Mouse (Mus musculus) midbrain, embryonic 15.5 days (tissue): ENCODE measurements around the gene Siva1. TPM values are rescaled to one million over a fixed set of nuclear protein-coding genes. Genes with fewer than 3 reads are reported as not detected.

Experiments
- ATAC-seq: fragments of 200-750 bp; cut with Nextera tagmentation; replicated peaks from 2 replicates; pipeline ENCODE4 v1.8.0; 2017; ENCODE audit warnings: moderate TSS enrichment
- H3K27ac ChIP-seq: fragments of 300-500 bp; sonication (generic); 2 replicates; pipeline ENCODE4 v1.5.1; 2015; ENCODE audit warnings: mild to moderate bottlenecking, inconsistent platforms
- H3K27me3 ChIP-seq: fragments of 300-500 bp; sonication (generic); replicated peaks from 2 replicates; pipeline ENCODE4 v1.6.1; 2015; ENCODE audit warnings: inconsistent platforms
- H3K36me3 ChIP-seq: fragments of 300-500 bp; sonication (generic); replicated peaks from 2 replicates; pipeline ENCODE4 v1.6.1; 2015; ENCODE audit warnings: inconsistent platforms
- H3K4me1 ChIP-seq: fragments of 300-500 bp; sonication (generic); 2 replicates; pipeline ENCODE4 v1.6.1; 2015; ENCODE audit warnings: inconsistent platforms
- H3K4me2 ChIP-seq: fragments of 300-500 bp; sonication (generic); 2 replicates; pipeline ENCODE4 v1.6.1; 2015; ENCODE audit warnings: inconsistent platforms, mild to moderate bottlenecking, moderate library complexity
- H3K4me3 ChIP-seq: fragments of 300-500 bp; sonication (generic); 2 replicates; pipeline ENCODE4 v1.5.1; 2015; ENCODE audit warnings: mild to moderate bottlenecking, inconsistent platforms
- H3K9ac ChIP-seq: fragments of 300-500 bp; sonication (generic); 2 replicates; pipeline ENCODE4 v1.6.1; 2015; ENCODE audit warnings: mild to moderate bottlenecking, inconsistent platforms
- H3K9me3 ChIP-seq: fragments of 300-500 bp; sonication (generic); 2 replicates; pipeline ENCODE4 v1.6.1; 2016; ENCODE audit warnings: inconsistent platforms
- WGBS: fragments of 180-500 bp; shearing (Covaris S2); methylation state at CpG from one replicate; pipeline ENCODE4 v1.1.7; 2015; ENCODE audit warnings: mixed read lengths; 5-methylcytosine and 5-hydroxymethylcytosine counted together
- polyA plus RNA-seq: library from polyadenylated mRNA; unstranded; fragments of >200 nt; fragmentation: Nextera tagmentation; extraction: Ambion mirVana; gene quantifications from 2 replicates; pipeline ENCODE4 v1.2.1, GENCODE M21; 2015

Siva1 gene
- polyA plus RNA-seq, 1 experiment from 2014 or later, result 51.2 TPM

DNA sequence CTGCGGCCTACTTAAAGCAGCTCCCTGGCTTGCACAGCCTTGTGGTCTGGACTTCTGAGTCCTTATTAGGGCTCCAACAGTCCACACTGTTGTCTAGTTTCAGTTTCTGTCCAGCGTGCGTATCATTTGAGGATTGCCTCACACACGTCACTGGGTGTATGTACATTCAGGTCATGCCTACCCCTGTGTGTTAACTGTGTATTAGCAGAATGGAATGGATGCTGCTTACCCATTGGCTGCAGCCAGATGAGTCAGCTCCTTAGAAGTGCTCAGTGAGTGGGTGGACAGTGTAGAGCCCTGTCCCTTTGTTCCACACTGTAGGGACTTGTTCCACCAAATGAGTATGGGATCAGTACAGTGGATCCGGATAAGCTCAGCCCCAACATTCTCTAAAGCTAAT, 3.6 kb downstream of the Siva1 start:
- WGBS, result 93% methylated on average over 5 of the region's 5 CpGs
- Histone ChIP-seq H3K4me1 (peaks cover 23% of the 10 kb centered on the region), H3K9me3 (no peaks in the 10 kb centered on the region), H3K4me3 (no peak overlapping the region), H3K27me3 (no peaks in the 10 kb centered on the region), H3K36me3 (peaks cover 11% of the 10 kb centered on the region; the same call in 1 of the 2 replicates), H3K9ac (no peak overlapping the region), H3K27ac (no peak overlapping the region), H3K4me2 (no peak overlapping the region)
- ATAC-seq, result no peak

DNA sequence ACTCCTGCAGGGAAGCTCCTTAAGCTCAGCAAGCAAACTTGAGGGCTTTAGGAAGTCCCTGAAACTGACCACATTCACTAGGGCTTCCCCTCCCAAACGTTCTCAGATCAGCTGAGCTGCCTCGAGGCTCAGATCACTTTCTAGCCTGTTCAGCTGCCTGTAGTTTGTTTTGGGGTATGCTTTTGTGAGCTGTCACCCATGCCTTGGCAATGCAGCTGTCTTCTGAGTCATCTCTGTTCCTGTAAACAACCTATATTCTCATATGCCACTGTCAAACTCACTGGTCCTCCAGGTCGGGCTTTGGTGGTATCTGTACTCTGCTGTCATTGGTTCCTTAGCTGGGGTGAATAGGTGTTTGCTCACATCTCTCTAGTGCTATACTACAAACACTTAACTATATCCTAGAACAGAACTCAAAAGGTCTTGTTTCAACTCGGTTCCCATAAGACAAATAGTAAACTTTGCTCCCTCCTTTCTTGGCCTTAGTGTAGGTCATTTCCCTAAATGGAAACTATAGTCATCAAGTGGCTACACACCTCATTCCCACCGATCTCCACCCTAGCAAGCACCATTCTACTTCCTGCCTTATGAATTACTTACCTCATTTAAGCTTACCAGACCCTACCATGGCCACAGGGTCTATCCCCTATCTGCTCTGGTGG, 7.4 kb downstream of the Siva1 start:
- Histone ChIP-seq H3K9me3 (no peaks in the 10 kb centered on the region), H3K4me2 (no peak overlapping the region), H3K4me1 (peaks cover 4% of the 10 kb centered on the region; the same call in 1 of the 2 replicates), H3K4me3 (no peak overlapping the region), H3K36me3 (peaks cover 26% of the 10 kb centered on the region), H3K9ac (no peak overlapping the region), H3K27me3 (no peaks in the 10 kb centered on the region), H3K27ac (no peak overlapping the region)
- ATAC-seq, result no peak
- WGBS, result 79% methylated on average over 5 of the region's 5 CpGs

GRCm38 (mm10) chr12:112653157-112653824, 8.8 kb downstream of the Siva1 start:
- ATAC-seq, result peak; percentile 45
- no peak overlapping the region for H3K27ac ChIP-seq
- WGBS, result 49% methylated on average over 7 of the region's 7 CpGs

DNA sequence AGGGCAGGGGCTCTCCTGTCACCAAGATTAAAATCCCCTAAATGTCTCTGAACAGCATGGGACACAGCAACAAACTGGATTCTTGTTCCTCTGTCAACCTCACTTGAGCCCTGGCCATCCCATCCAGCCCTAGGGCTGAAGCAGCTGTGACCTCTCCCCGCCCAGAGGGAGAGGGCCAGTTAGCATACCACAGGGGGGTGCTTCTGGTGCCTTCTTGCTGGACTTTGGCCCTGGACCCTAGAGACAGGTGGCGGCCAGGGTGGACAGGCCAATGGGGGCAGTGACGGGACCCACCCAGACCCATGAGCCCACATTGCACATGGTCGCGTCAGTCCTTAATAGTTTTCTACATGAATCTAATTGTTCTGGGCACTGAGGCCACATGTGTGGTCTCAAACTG, 9.6 kb downstream of the Siva1 start:
- no peaks in the 10 kb centered on the region for H3K27me3 ChIP-seq
- no peaks in the 10 kb centered on the region for H3K9me3 ChIP-seq
- no peak overlapping the region for H3K4me2 ChIP-seq
- 87% methylated on average over 5 of the region's 5 CpGs for WGBS
- H3K9ac ChIP-seq, result no peak overlapping the region
- no peak for ATAC-seq
- H3K27ac ChIP-seq, result no peak overlapping the region
- H3K36me3 ChIP-seq, result peaks cover 42% of the 10 kb centered on the region
- H3K4me3 ChIP-seq, result no peak overlapping the region
- 0 out of 2 replicates have a peak, but pooled peaks cover 4% of the 10 kb centered on the region for H3K4me1 ChIP-seq

More at GRCm38 (mm10) chr12:112653157-112653824, 8.8 kb downstream of the Siva1 start:
- Histone ChIP-seq H3K4me1 (0 out of 2 replicates have a peak, but pooled peaks cover 4% of the 10 kb centered on the region), H3K4me3 (no peak overlapping the region), H3K9me3 (no peaks in the 10 kb centered on the region), H3K9ac (no peak overlapping the region), H3K27me3 (no peaks in the 10 kb centered on the region), H3K4me2 (no peak overlapping the region), H3K36me3 (peaks cover 38% of the 10 kb centered on the region)

DNA sequence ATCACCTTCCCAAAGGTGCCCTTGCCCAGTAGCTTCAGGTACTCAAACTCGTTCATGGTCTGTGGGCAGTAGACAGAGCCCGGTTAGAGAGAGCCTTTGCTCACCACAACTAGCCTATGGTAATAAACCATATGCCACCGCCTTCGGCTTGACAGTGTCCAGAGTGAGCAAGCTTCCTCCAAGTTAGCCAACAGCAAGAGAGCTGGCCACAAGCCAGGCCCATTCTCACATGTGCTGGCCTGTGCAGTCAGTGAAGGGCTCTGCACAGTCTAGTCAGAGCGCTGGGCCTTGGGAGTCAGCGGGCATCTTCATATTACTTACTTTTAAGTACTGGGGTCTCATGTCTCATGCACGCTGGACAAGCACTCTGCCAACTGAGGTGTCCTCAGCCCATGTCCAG, 14.1 kb downstream of the Siva1 start:
- Histone ChIP-seq H3K9ac (no peak overlapping the region), H3K27ac (no peak overlapping the region), H3K4me1 (peaks cover 35% of the 10 kb centered on the region), H3K9me3 (no peaks in the 10 kb centered on the region), H3K4me3 (no peak overlapping the region), H3K4me2 (no peak overlapping the region), H3K36me3 (peaks cover 40% of the 10 kb centered on the region), H3K27me3 (no peaks in the 10 kb centered on the region)
- 90% methylated on average over 7 of the region's 7 CpGs for WGBS
- ATAC-seq, result no peak

GRCm38 (mm10) chr12:112659109-112659508, 14.6 kb downstream of the Siva1 start:
- no peak for ATAC-seq
- H3K27me3 ChIP-seq, result no peaks in the 10 kb centered on the region
- no peak overlapping the region for H3K27ac ChIP-seq
- H3K9ac ChIP-seq, result no peak overlapping the region
- H3K9me3 ChIP-seq, result no peaks in the 10 kb centered on the region
- H3K4me2 ChIP-seq, result no peak overlapping the region
- H3K4me1 ChIP-seq, result peaks cover 40% of the 10 kb centered on the region
- 78% methylated on average over 6 of the region's 6 CpGs for WGBS
- peaks cover 40% of the 10 kb centered on the region for H3K36me3 ChIP-seq
- H3K4me3 ChIP-seq, result no peak overlapping the region

GRCm38 (mm10) chr12:112660576-112661326, 16.3 kb downstream of the Siva1 start:
- WGBS, result 32% methylated on average over 5 of the region's 5 CpGs
- no peak overlapping the region for H3K9ac ChIP-seq
- peaks cover 35% of the 10 kb centered on the region for H3K36me3 ChIP-seq
- no peaks in the 10 kb centered on the region for H3K27me3 ChIP-seq
- no peaks in the 10 kb centered on the region for H3K9me3 ChIP-seq
- peak; percentile 48 for ATAC-seq
- peaks cover 56% of the 10 kb centered on the region for H3K4me1 ChIP-seq
- H3K4me2 ChIP-seq, result no peak overlapping the region
- peak overlapping the region; percentile 64 for H3K27ac ChIP-seq
- H3K4me3 ChIP-seq, result no peak overlapping the region

GRCm38 (mm10) chr12:112661327-112661605, 16.8 kb downstream of the Siva1 start:
- no peaks in the 10 kb centered on the region for H3K9me3 ChIP-seq
- no peak overlapping the region for H3K9ac ChIP-seq
- peaks cover 61% of the 10 kb centered on the region for H3K4me1 ChIP-seq
- H3K4me3 ChIP-seq, result no peak overlapping the region
- ATAC-seq, result no peak
- WGBS, result 66% methylated on average over 3 of the region's 3 CpGs
- peaks cover 30% of the 10 kb centered on the region for H3K36me3 ChIP-seq
- H3K27ac ChIP-seq, result peak overlapping the region; percentile 64
- H3K27me3 ChIP-seq, result no peaks in the 10 kb centered on the region
- H3K4me2 ChIP-seq, result no peak overlapping the region

DNA sequence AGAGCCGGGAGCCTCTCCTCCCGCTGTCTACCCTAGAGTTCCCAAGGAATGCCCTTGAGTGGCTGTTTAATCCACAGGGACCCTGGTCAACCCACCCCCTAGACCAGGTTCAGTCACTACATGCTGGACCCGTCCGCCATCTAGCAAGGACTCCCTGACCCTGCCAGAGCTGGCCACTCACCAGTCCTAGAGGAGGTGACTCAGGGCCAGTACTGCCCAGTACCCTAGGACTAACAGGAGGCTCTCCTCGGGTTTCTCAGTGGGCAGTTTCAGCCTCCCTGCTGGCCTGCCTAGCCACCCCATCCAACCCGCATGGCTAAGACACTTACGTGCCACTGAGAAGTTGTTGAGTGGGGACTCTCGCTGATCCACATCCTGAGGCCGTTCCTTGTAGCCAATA, 17.4 kb downstream of the Siva1 start:
- H3K4me2 ChIP-seq, result no peak overlapping the region
- no peak overlapping the region for H3K4me3 ChIP-seq
- H3K27me3 ChIP-seq, result no peaks in the 10 kb centered on the region
- 79% methylated on average over 9 of the region's 9 CpGs for WGBS
- H3K9ac ChIP-seq, result no peak overlapping the region
- peak overlapping the region; percentile 64; the same call in 1 of the 2 replicates for H3K27ac ChIP-seq
- H3K36me3 ChIP-seq, result peaks cover 24% of the 10 kb centered on the region
- no peaks in the 10 kb centered on the region for H3K9me3 ChIP-seq
- no peak for ATAC-seq
- H3K4me1 ChIP-seq, result peaks cover 67% of the 10 kb centered on the region

GRCm38 (mm10) chr12:112663303-112663702, 18.8 kb downstream of the Siva1 start:
- Histone ChIP-seq H3K27ac (peak overlapping the region; percentile 74), H3K9ac (no peak overlapping the region), H3K4me3 (no peak overlapping the region), H3K4me2 (0 out of 2 replicates have a peak overlapping the region, but pooled peaks have one; percentile 6), H3K27me3 (no peaks in the 10 kb centered on the region), H3K9me3 (no peaks in the 10 kb centered on the region), H3K36me3 (peaks cover 12% of the 10 kb centered on the region), H3K4me1 (peaks cover 77% of the 10 kb centered on the region)
- no peak for ATAC-seq
- WGBS, result 63% methylated on average over 11 of the region's 11 CpGs

GRCm38 (mm10) chr12:112663716-112664115, 19.2 kb downstream of the Siva1 start:
- H3K27ac ChIP-seq, result peak overlapping the region; percentile 74
- peak overlapping the region; percentile 6; the same call in 1 of the 2 replicates for H3K4me2 ChIP-seq
- H3K9me3 ChIP-seq, result no peaks in the 10 kb centered on the region
- 31% methylated on average over 12 of the region's 12 CpGs for WGBS
- ATAC-seq, result peak; percentile 13
- no peak overlapping the region for H3K4me3 ChIP-seq
- no peak overlapping the region for H3K9ac ChIP-seq
- no peaks in the 10 kb centered on the region for H3K27me3 ChIP-seq
- peaks cover 81% of the 10 kb centered on the region for H3K4me1 ChIP-seq
- peaks cover 8% of the 10 kb centered on the region for H3K36me3 ChIP-seq

- H3K9ac ChIP-seq, result no peak overlapping the region
- H3K27ac ChIP-seq, result peak overlapping the region; percentile 74
- H3K9me3 ChIP-seq, result no peaks in the 10 kb centered on the region
- peak; percentile 45 for ATAC-seq
- no peak overlapping the region for H3K4me3 ChIP-seq
- WGBS, result 19% methylated on average over 2 of the region's 2 CpGs
- H3K4me1 ChIP-seq, result peaks cover 85% of the 10 kb centered on the region
- peaks cover 4% of the 10 kb centered on the region for H3K36me3 ChIP-seq
- H3K4me2 ChIP-seq, result peak overlapping the region; percentile 6; the same call in 1 of the 2 replicates
- H3K27me3 ChIP-seq, result no peaks in the 10 kb centered on the region
Observed at GRCm38 (mm10) chr12:112664124-112664523, 19.6 kb downstream of the Siva1 start.
